Mouse (Mus musculus) liver, postnatal 0 days (tissue): Measurements from ENCODE around the gene Pcsk5. TPM values are rescaled to one million over a fixed set of nuclear protein-coding genes. Genes with fewer than 3 reads are reported as not detected.
A peak's percentile ranks its signal among the peaks of the same experiment; 100 is the strongest.

Source experiments
- ATAC-seq: fragments of 200-750 bp; cut with Nextera tagmentation; 2 replicates; pipeline ENCODE4 v1.8.0; 2017; ENCODE audit warnings: mild to moderate bottlenecking, moderate library complexity
- DNase-seq: peaks from one replicate; pipeline ENCODE4 v3.0.0-alpha.2; 2016
- H3K27ac ChIP-seq: fragments of 300-500 bp; sonication (generic); 2 replicates; pipeline ENCODE4 v1.5.1; 2014; ENCODE audit warnings: antibody characterized with exemption, moderate library complexity, mild to moderate bottlenecking, low read depth
- H3K27me3 ChIP-seq: fragments of 300-500 bp; sonication (generic); 2 replicates; pipeline ENCODE4 v1.6.1; 2014; ENCODE audit warnings: low read length, control low read depth, mixed read lengths; ENCODE audit not compliant: insufficient read depth
- H3K36me3 ChIP-seq: fragments of 300-500 bp; sonication (generic); replicated peaks from 2 replicates; pipeline ENCODE4 v1.6.1; 2014; ENCODE audit warnings: mild to moderate bottlenecking, control low read depth, low read length, moderate library complexity, mixed read lengths; ENCODE audit not compliant: insufficient read depth
- H3K4me1 ChIP-seq: fragments of 300-500 bp; sonication (generic); 2 replicates; pipeline ENCODE4 v1.6.1; 2014; ENCODE audit warnings: antibody characterized with exemption, mild to moderate bottlenecking, control low read depth; ENCODE audit not compliant: insufficient read depth
- H3K4me2 ChIP-seq: fragments of 300-500 bp; sonication (generic); 2 replicates; pipeline ENCODE4 v1.6.1; 2014; ENCODE audit warnings: low read depth, mild to moderate bottlenecking, low read length, moderate library complexity, mixed read lengths
- H3K4me3 ChIP-seq: fragments of 300-500 bp; sonication (generic); 2 replicates; pipeline ENCODE4 v1.5.1; 2014; ENCODE audit warnings: low read depth, low read length
- H3K9ac ChIP-seq: fragments of 300-500 bp; sonication (generic); replicated peaks from 2 replicates; pipeline ENCODE4 v1.6.1; 2014; ENCODE audit warnings: mild to moderate bottlenecking, moderate library complexity
- H3K9me3 ChIP-seq: fragments of 300-500 bp; sonication (generic); 2 replicates; pipeline ENCODE4 v1.6.1; 2016; ENCODE audit warnings: mild to moderate bottlenecking, control low read depth, low read length, mixed read lengths
- CTCF ChIP-seq: sonication (generic); IDR thresholded peaks from 2 replicates; pipeline ENCODE4 v1.5.1; 2016; ENCODE audit warnings: antibody characterized with exemption, low read depth
- EP300 ChIP-seq: IDR thresholded peaks from 2 replicates; pipeline ENCODE4 v1.6.1; 2016; ENCODE audit warnings: antibody characterized with exemption, low read depth, mild to moderate bottlenecking
- WGBS: fragments of 180-500 bp; shearing (Covaris S2); extraction: QIAGEN DNeasy Blood & Tissue Kit; methylation state at CpG from one replicate; pipeline ENCODE4 v1.1.7; 2014; ENCODE audit not compliant: insufficient replicate concordance; 5-methylcytosine and 5-hydroxymethylcytosine counted together
- polyA plus RNA-seq: library from polyadenylated mRNA; unstranded; fragments of >200 nt; fragmentation: Nextera tagmentation; extraction: Ambion mirVana; gene quantifications from 2 replicates; pipeline ENCODE4 v1.2.1, GENCODE M21; 2015

The Pcsk5 gene
- polyA plus RNA-seq, 1 experiment from 2014 or later, result 4.1 TPM

DNA sequence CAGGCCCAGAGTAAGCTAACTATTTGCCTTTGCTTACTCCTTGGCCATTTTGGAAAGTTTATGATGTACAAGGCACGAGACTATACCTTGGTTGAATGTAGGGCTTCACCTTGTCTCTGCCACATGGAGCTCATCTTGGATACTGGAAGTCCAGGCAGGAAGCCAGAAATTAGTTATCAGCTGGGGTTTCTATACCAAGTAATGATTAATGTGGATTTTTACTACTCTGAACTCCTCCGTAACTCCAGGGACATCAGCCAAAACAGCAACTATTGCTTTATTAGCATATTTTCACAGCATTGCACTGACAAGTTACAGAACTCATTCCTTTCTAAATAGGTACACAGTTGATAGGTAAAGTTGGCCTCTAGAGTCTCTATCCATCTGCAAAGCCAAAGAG lies 54.2 kb downstream of the Pcsk5 start:
- Histone ChIP-seq H3K9ac (no peak overlapping the region), H3K9me3 (no peaks in the 10 kb centered on the region), H3K4me3 (no peak overlapping the region), H3K4me2 (no peak overlapping the region), H3K4me1 (no peaks in the 10 kb centered on the region), H3K27me3 (no peaks in the 10 kb centered on the region), H3K36me3 (no peaks in the 10 kb centered on the region), H3K27ac (no peak overlapping the region)
- WGBS, result 64% methylated on average over 2 of the region's 2 CpGs
- no peak for DNase-seq
- ATAC-seq, result no peak
- no peak for TF ChIP-seq EP300
- no peak for TF ChIP-seq CTCF

GRCm38 (mm10) chr19:17781323-17781722 lies 56.1 kb downstream of the Pcsk5 start:
- Histone ChIP-seq H3K27me3 (no peaks in the 10 kb centered on the region), H3K36me3 (no peaks in the 10 kb centered on the region), H3K4me1 (no peaks in the 10 kb centered on the region), H3K4me2 (no peak overlapping the region), H3K9ac (no peak overlapping the region), H3K4me3 (no peak overlapping the region), H3K9me3 (no peaks in the 10 kb centered on the region), H3K27ac (peak overlapping the region; percentile 44; the same call in 1 of the 2 replicates)
- ATAC-seq, result peak; percentile 93
- DNase-seq, result no peak
- TF ChIP-seq EP300 (peak; percentile 49; the same call in 1 of the 2 replicates), CTCF (no peak)
- WGBS, result 49% methylated on average over 4 of the region's 4 CpGs

DNA sequence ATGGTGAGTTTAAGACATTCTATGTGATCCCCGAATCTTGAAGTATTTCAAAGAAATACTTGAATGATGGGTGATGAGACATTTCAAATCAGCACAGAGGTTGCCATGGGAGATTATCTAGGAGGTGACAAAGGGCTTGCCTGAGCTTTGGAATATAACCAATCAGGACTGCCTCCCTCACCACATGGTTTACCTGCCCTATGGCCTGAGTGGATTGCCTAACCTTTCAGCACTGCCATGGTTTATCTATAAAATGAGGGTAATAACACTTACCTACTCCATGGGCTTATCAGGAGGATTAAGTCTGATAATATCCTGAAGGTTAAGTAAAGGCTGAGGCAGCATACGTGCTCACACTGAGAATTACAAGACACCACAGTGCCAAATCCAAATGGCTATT lies 61.5 kb downstream of the Pcsk5 start:
- ATAC-seq (peak; percentile 86), DNase-seq (peak; percentile 16)
- 0 out of 2 replicates have a peak overlapping the region, but pooled peaks have one; percentile 36 for H3K27ac ChIP-seq
- H3K27me3 ChIP-seq, result no peaks in the 10 kb centered on the region
- H3K9me3 ChIP-seq, result no peaks in the 10 kb centered on the region
- H3K4me2 ChIP-seq, result no peak overlapping the region
- no peaks in the 10 kb centered on the region for H3K36me3 ChIP-seq
- peaks cover 6% of the 10 kb centered on the region for H3K4me1 ChIP-seq
- 49% methylated on average over 2 of the region's 2 CpGs for WGBS
- no peak for TF ChIP-seq CTCF
- TF ChIP-seq EP300, result no peak
- H3K9ac ChIP-seq, result no peak overlapping the region
- no peak overlapping the region for H3K4me3 ChIP-seq

DNA sequence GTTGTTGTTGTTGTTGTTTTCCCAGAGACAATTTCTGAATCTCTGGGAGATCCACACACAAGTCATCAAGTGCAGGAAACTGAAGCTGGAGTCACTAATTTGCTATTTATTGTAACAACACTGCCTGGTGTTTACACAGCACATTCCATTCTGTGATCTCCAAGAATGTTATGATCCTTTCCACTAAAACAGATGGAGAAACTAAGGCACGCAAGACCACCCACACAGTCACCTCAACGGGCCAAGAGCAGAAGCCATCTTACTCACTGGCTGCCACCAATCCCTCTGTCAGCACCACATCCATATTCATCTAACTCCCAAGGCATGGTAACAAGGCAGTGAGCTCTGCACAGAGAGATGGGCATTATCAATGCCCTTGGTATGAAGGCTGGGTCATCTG lies 62.3 kb downstream of the Pcsk5 start:
- peaks cover 6% of the 10 kb centered on the region for H3K4me1 ChIP-seq
- no peak overlapping the region for H3K4me2 ChIP-seq
- ATAC-seq, result no peak
- DNase-seq, result no peak
- no peak overlapping the region for H3K27ac ChIP-seq
- H3K4me3 ChIP-seq, result no peak overlapping the region
- 56% methylated on average over 2 of the region's 2 CpGs for WGBS
- no peaks in the 10 kb centered on the region for H3K27me3 ChIP-seq
- no peak for TF ChIP-seq CTCF
- TF ChIP-seq EP300, result no peak
- H3K36me3 ChIP-seq, result no peaks in the 10 kb centered on the region
- H3K9me3 ChIP-seq, result no peaks in the 10 kb centered on the region
- H3K9ac ChIP-seq, result no peak overlapping the region

DNA sequence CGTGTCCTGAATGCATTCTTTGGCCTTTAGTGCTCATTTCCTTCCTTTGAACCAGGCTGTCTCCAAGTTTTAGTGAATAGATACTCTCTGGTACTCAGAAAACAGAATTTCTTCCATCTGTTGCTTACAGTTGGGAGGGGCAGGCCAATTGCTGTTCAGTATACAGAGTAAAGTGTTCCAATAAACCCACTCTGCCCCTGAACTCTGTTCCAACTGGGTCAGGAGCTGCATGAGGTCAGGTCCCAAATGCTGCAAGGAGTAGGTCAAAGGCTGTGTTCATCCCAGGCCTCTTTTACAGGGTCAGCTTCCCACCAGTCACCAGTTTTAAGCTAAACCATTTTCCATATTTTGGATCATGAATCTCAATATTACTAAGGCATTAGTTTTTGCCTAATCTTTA lies 63.4 kb downstream of the Pcsk5 start:
- Histone ChIP-seq H3K4me2 (no peak overlapping the region), H3K27ac (0 out of 2 replicates have a peak overlapping the region, but pooled peaks have one; percentile 35), H3K4me1 (peaks cover 6% of the 10 kb centered on the region), H3K9me3 (no peaks in the 10 kb centered on the region), H3K9ac (no peak overlapping the region), H3K27me3 (no peaks in the 10 kb centered on the region), H3K36me3 (no peaks in the 10 kb centered on the region), H3K4me3 (no peak overlapping the region)
- TF ChIP-seq EP300, result no peak
- DNase-seq, result no peak
- WGBS, result 42% methylated on average over 1 of the region's 1 CpGs
- ATAC-seq, result peak; percentile 74

DNA sequence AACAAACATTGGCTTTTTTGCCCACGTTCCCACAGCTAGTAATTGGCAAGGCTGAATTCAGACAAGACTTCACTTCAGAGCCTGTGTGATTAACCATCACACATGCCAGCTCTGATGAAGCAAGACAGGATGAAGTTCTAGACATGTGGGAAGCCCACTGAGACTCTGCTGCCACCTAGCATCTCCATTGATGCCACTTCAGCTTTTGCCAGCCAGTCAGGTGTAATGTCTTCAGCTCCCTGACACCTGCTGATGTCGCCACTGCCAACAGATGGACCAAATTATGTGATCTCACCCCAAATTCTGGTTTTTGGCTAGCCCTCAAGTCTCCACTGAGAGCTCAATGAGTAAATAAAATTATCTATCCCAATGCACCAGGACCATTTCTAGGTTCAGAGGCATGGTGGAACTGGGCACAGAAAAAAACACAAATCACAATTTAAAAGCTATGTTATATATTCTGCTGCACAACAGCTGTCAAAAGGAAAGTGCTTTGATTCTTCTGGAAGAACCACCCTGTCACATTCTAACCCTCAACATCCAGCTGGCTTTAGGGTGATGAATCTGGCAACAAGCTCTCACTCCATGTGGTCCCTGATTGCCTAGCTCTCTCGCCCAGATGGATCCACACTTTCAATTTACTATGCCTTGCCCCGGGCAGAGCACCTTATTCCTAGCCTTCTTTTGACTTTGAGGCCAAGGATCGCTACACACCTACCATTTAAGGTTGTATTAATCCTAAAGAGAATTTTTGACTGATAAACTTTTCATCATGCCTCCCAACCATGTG lies 67.6 kb downstream of the Pcsk5 start:
- no peaks in the 10 kb centered on the region for H3K27me3 ChIP-seq
- ATAC-seq (0 out of 2 replicates have a peak, but pooled peaks have one; percentile 31), DNase-seq (no peak)
- H3K9me3 ChIP-seq, result no peaks in the 10 kb centered on the region
- H3K4me2 ChIP-seq, result no peak overlapping the region
- no peak overlapping the region for H3K27ac ChIP-seq
- H3K4me1 ChIP-seq, result 0 out of 2 replicates have a peak, but pooled peaks cover 2% of the 10 kb centered on the region
- no peak for TF ChIP-seq EP300
- peak; percentile 48 for TF ChIP-seq CTCF
- no peak overlapping the region for H3K4me3 ChIP-seq
- no peaks in the 10 kb centered on the region for H3K36me3 ChIP-seq
- no peak overlapping the region for H3K9ac ChIP-seq
- WGBS, result 70% methylated on average over 5 of the region's 5 CpGs
